Mouse (Mus musculus): Measurements from ENCODE around the gene Fam78a. TPM values are rescaled to one million over a fixed set of nuclear protein-coding genes. Genes with fewer than 3 reads are reported as not detected.

The Fam78a gene
- polyA plus RNA-seq, 1 experiment = 189 TPM

GRCm38 (mm10) chr2:32129383-32130074 is 44.9 kb upstream of the Fam78a start:
- Histone ChIP-seq H3K4me3 (ENCODE audit: control insufficient read depth, insufficient read depth, low read length) (no peak overlapping the region), H3K36me3 (ENCODE audit: control insufficient read depth, insufficient read depth, low read length) (no peaks in the 10 kb centered on the region), H3K27me3 (ENCODE audit: control insufficient read depth, insufficient read depth, low read length) (no peaks in the 10 kb centered on the region), H3K27ac (ENCODE audit: control insufficient read depth, insufficient read depth, low read length) (no peak overlapping the region), H3K4me1 (replicated peaks; ENCODE audit: control insufficient read depth, insufficient read depth, low read length) (peaks cover 26% of the 10 kb centered on the region)
- no peak for TF ChIP-seq CTCF (IDR thresholded peaks at IDR 0.05; ENCODE audit: borderline replicate concordance, control insufficient read depth, extremely low read depth, insufficient read depth, low read length, poor library complexity)
- no peak for TF ChIP-seq POLR2A (IDR thresholded peaks at IDR 0.05; ENCODE audit: control insufficient read depth, extremely low read depth, insufficient read depth, low read length, poor library complexity)
- DNase-seq = no peak
- WGBS = 87% methylated on average over 11 of the region's 11 CpGs

GRCm38 (mm10) chr2:32128536-32128841 is 43.8 kb upstream of the Fam78a start:
- no peak overlapping the region for H3K4me3 ChIP-seq (ENCODE audit: control insufficient read depth, insufficient read depth, low read length)
- no peak for DNase-seq
- no peaks in the 10 kb centered on the region for H3K36me3 ChIP-seq (ENCODE audit: control insufficient read depth, insufficient read depth, low read length)
- peaks cover 26% of the 10 kb centered on the region for H3K4me1 ChIP-seq (replicated peaks; ENCODE audit: control insufficient read depth, insufficient read depth, low read length)
- 90% methylated on average over 5 of the region's 5 CpGs for WGBS
- TF ChIP-seq POLR2A (IDR thresholded peaks at IDR 0.05; ENCODE audit: control insufficient read depth, extremely low read depth, insufficient read depth, low read length, poor library complexity) (no peak), CTCF (IDR thresholded peaks at IDR 0.05; ENCODE audit: borderline replicate concordance, control insufficient read depth, extremely low read depth, insufficient read depth, low read length, poor library complexity) (no peak)
- no peak overlapping the region for H3K27ac ChIP-seq (ENCODE audit: control insufficient read depth, insufficient read depth, low read length)
- no peaks in the 10 kb centered on the region for H3K27me3 ChIP-seq (ENCODE audit: control insufficient read depth, insufficient read depth, low read length)

DNA sequence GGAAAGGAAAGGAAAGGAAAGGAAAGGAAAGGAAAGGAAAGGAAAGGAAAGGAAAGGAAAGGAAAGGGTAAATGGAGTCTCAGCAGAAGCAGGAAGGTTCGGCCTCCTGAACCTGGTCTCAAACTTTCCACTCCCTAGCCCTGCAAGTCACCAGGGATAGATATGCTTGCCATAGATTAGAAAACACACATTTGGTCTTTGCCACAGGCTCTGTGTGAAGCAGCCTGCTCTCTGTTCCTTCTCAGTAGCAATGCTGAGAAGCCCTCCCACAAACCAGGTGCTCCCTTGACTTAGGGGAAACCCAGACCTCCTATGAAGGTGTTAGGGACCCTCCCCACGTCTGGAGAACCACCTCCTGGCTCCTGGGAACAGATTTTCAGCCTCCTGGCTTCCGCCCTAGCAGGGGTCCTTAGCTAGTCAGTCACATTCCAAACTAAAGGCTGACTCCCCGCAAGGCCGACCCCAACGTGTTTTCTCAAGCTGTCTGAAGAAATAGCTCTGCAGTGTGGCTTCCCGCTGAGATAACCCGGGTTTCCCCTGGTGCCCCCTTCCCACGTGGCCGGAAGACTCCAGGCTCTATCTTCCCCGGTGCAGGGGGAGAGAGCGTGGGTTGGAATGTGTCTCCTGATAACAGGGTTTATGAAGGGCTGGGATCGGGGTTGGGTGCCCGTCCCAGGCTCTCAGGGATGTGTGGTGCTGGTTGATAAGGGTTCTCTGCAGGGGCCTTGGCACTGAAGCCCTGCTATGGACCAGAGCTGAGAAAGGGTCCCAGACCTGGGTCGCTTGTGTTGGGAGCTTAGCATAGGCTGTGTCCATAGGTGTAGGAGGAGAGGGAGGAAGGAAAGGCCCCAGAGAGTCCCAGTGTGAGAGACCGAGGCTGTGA is 43.2 kb upstream of the Fam78a start:
- Histone ChIP-seq H3K4me1 (replicated peaks; ENCODE audit: control insufficient read depth, insufficient read depth, low read length) (peaks cover 26% of the 10 kb centered on the region), H3K4me3 (ENCODE audit: control insufficient read depth, insufficient read depth, low read length) (no peak overlapping the region), H3K36me3 (ENCODE audit: control insufficient read depth, insufficient read depth, low read length) (no peaks in the 10 kb centered on the region), H3K27ac (ENCODE audit: control insufficient read depth, insufficient read depth, low read length) (no peak overlapping the region), H3K27me3 (ENCODE audit: control insufficient read depth, insufficient read depth, low read length) (no peaks in the 10 kb centered on the region)
- TF ChIP-seq CTCF (IDR thresholded peaks at IDR 0.05; ENCODE audit: borderline replicate concordance, control insufficient read depth, extremely low read depth, insufficient read depth, low read length, poor library complexity) = no peak
- no peak for TF ChIP-seq POLR2A (IDR thresholded peaks at IDR 0.05; ENCODE audit: control insufficient read depth, extremely low read depth, insufficient read depth, low read length, poor library complexity)
- DNase-seq = peak; percentile 28
- 56% methylated on average over 16 of the region's 16 CpGs for WGBS

- no peak overlapping the region for H3K27ac ChIP-seq (ENCODE audit: control insufficient read depth, insufficient read depth, low read length)
- TF ChIP-seq POLR2A (IDR thresholded peaks at IDR 0.05; ENCODE audit: control insufficient read depth, extremely low read depth, insufficient read depth, low read length, poor library complexity) (no peak), CTCF (IDR thresholded peaks at IDR 0.05; ENCODE audit: borderline replicate concordance, control insufficient read depth, extremely low read depth, insufficient read depth, low read length, poor library complexity) (no peak)
- H3K4me3 ChIP-seq (ENCODE audit: control insufficient read depth, insufficient read depth, low read length) = no peak overlapping the region
- H3K4me1 ChIP-seq (replicated peaks; ENCODE audit: control insufficient read depth, insufficient read depth, low read length) = peaks cover 12% of the 10 kb centered on the region
- H3K36me3 ChIP-seq (ENCODE audit: control insufficient read depth, insufficient read depth, low read length) = no peaks in the 10 kb centered on the region
- H3K27me3 ChIP-seq (ENCODE audit: control insufficient read depth, insufficient read depth, low read length) = no peaks in the 10 kb centered on the region
- no peak for DNase-seq
- WGBS = 90% methylated on average over 2 of the region's 2 CpGs
Measured at GRCm38 (mm10) chr2:32121785-32122184, 37.1 kb upstream of the Fam78a start.

GRCm38 (mm10) chr2:32121150-32121549 is 36.5 kb upstream of the Fam78a start:
- Histone ChIP-seq H3K27ac (ENCODE audit: control insufficient read depth, insufficient read depth, low read length) (no peak overlapping the region), H3K4me1 (replicated peaks; ENCODE audit: control insufficient read depth, insufficient read depth, low read length) (peaks cover 12% of the 10 kb centered on the region), H3K4me3 (ENCODE audit: control insufficient read depth, insufficient read depth, low read length) (no peak overlapping the region), H3K36me3 (ENCODE audit: control insufficient read depth, insufficient read depth, low read length) (no peaks in the 10 kb centered on the region), H3K27me3 (ENCODE audit: control insufficient read depth, insufficient read depth, low read length) (no peaks in the 10 kb centered on the region)
- DNase-seq = peak; percentile 49
- TF ChIP-seq CTCF (IDR thresholded peaks at IDR 0.05; ENCODE audit: borderline replicate concordance, control insufficient read depth, extremely low read depth, insufficient read depth, low read length, poor library complexity) = no peak
- TF ChIP-seq POLR2A (IDR thresholded peaks at IDR 0.05; ENCODE audit: control insufficient read depth, extremely low read depth, insufficient read depth, low read length, poor library complexity) = no peak
- WGBS = 12% methylated on average over 5 of the region's 5 CpGs

DNA sequence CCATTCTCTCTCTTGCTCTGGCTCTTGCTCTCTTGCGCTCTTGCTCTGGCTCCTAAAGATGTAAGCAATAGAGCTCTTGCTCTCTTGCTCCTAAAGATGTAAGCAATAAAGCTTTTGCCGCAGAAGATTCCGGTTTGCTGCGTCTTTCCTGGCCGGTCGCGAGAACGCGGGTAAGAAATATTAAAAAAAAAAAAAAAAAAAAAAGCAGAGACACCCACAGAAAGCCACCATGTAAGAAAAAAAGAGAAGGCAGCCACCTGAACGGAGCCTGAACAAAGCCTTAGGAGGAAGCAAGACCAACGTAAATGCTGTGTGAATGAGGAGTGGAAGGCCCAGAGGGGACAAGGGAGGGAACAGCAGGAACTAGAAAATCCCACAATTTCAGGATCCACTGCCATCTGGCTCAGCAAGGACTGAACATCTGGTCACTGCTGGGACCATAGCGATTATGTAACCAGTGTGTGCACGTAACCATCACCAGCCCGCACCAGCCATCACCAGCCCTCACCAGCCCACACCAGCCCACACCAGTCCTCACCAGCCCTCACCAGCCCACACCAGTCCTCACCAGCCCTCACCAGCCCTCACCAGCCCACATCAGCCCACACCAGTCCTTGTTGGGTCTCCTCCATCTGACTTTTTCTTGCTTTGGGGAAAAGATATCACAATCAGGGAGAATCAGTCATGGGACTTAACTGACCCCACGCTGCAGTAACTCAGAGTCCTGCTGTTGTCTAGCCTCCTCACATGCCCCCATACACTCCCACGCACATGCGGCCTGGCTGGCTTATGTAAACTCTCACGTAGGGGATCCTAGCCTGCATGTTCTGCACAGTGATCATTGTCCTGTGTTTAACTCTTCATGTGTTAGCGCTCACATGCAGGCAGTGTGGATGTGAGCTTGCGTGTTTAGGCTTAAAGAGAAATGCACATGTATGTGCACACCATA is 35.4 kb upstream of the Fam78a start:
- Histone ChIP-seq H3K4me3 (ENCODE audit: control insufficient read depth, insufficient read depth, low read length) (no peak overlapping the region), H3K36me3 (ENCODE audit: control insufficient read depth, insufficient read depth, low read length) (no peaks in the 10 kb centered on the region), H3K27ac (ENCODE audit: control insufficient read depth, insufficient read depth, low read length) (no peak overlapping the region), H3K4me1 (replicated peaks; ENCODE audit: control insufficient read depth, insufficient read depth, low read length) (peaks cover 12% of the 10 kb centered on the region), H3K27me3 (ENCODE audit: control insufficient read depth, insufficient read depth, low read length) (no peaks in the 10 kb centered on the region)
- 77% methylated on average over 20 of the region's 20 CpGs for WGBS
- no peak for DNase-seq
- TF ChIP-seq CTCF (IDR thresholded peaks at IDR 0.05; ENCODE audit: borderline replicate concordance, control insufficient read depth, extremely low read depth, insufficient read depth, low read length, poor library complexity) (peak; percentile 18; the same call in 1 of the 2 replicates), POLR2A (IDR thresholded peaks at IDR 0.05; ENCODE audit: control insufficient read depth, extremely low read depth, insufficient read depth, low read length, poor library complexity) (no peak)
